Mouse (Mus musculus): Measurements from ENCODE around the gene Fars2.
"Not testable (repeated sequence)": the region's sequence is repeated elsewhere in the genome, so short reads cannot be mapped to it uniquely, and the experiment has no call there.

Gene Fars2

DNA sequence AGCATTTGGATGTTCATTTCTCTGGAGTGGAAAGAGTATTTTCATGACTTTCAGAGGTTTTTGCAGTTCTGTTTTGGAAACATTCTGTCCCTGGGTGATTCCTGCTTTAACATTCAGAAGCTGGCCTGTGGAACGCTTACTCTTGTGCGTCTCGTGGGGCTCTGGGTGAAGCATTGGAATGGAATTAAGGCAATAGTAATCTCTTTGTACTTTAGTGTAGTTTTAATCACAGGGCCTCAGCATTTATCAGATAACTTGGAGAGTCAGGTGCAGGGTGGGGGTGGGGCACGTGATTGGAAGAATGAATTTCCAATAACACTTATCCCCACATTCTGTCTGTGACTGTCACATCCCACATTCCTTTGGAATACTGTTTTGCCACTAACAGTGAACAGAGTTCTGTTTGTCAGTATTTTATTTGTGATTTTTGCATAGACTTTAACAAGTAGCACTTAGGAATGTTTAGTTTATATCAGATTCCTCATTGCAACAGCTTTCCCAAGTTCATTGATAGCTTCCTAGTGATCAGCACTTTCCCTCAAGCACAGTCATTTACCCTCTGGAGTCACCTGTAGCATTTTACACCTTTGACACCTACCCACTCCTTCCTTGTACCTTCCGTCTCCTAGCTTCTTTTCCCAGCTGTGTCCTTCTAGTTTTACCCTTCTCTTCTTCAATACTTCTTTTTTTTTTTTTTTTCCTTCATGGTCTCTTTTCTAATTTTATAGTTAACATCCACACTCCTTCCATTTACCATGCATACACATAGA is 23.2 kb downstream of the Fars2 start:
- in situ Hi-C loops (cut with MseI, MboI) = no loop called here

DNA sequence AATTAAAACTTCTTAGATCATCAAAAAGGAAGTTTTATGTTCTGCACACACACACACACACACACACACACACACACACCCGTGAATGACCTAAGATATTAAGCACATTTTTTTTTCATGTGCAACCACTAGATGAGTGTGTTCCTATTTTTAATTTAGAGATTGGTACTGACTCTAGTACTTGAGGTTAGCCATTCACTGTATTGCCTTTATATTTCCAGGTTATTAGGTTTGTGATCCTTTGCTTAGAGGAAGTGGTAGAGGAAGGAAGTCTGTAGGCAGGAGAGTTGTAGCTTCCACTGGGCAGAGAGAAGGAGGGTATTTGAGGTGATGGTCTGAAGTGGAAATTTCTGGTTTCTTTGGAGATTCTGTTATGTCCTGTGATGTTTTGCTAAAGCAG is 28.4 kb downstream of the Fars2 start:
- in situ Hi-C loops (cut with MseI, MboI) = no loop called here

DNA sequence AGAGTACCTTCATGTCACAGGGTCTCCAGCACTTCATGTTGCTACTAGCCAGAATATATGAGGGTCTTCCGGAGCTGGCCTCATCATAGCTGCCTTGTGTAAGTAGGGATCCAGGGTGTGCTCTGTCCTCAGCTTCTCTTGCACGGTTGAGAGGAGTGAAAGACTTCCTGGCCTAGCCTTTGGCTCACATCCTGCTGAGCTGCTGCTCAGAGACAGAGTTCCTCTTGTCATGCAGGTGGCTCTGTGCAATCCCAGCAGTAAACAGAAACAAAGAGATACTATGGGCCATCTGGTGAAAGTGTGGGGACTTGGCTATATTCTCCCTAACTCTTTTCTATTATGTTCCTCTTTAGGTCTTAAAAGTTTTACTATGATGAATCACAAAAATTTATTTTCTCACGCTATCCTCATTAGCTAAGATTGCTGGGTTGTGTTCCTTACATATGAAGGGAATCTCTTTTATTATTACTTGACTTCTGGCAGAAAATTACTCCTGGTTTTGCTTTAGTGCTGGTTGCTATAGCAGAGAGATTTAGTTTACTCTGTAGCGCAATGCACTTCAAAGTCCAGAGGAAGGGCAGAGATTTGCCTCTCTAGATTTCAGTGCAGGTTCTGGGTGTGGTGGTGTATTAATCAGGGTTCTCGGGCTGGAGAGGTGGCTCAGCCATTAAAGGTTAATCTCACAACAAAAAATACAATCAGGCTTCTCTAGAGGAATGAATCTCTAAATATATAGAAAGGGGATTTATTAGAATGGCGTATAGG is 32.1 kb downstream of the Fars2 start:
- in situ Hi-C loops (cut with MseI, MboI) = no loop called here

DNA sequence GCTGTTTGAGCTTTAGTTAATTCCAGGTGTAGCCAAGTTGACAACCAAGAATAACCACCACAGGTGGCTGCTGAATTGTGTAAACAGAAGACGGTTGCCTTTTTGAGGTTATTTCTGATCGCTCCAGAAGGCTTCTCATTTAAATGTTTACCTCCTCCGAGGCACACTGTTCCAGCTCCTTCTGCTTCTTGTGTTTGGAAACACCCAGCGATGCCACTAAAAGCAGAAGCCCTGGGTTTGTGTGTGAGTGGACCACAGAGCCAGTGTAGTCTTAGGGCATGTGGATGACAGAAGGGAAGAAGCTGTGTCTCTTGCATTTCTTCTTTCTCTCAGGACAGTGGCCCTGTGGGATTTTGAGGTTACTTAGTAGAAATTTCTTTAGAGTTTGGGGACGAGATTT is 33.1 kb downstream of the Fars2 start:
- in situ Hi-C loops (cut with MseI, MboI) = no loop called here

DNA sequence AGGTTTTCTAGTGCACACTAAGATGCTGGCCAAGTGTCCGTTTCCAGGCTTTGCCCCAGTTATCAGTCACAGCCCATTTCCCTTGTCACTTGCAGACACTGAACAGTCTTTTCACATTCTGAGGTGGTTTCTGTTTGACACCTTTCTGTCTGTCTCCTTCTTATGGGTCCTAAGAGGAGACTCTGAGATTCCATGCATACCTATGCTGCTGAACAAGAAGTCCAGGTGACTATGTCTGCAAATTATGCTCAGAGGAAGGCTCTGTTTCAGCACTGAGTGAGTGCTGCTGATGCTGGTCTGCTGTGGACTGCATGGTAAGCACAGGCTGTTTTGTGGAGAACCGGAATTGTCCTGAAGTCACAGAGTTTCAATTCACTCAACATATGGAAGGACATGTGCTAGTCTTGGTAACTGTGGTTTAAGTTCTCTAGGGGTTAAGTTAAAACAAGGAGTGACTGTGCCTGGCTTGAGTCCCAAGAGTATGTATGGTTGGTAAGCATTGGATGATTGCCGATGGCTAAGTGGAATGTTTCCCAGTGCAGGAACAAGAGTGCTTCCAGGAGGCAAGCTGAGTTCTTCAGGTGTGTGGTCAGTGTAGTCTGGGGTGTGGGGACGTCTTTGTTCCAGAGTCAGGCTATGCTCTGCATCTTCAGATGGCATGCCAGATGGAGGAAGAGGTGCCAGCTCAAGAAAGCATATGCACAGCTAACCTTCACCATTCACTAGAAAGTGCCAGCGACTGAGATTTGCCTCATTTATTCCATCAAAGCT is 35.7 kb downstream of the Fars2 start:
- in situ Hi-C loops (cut with MseI, MboI) = no loop called here

DNA sequence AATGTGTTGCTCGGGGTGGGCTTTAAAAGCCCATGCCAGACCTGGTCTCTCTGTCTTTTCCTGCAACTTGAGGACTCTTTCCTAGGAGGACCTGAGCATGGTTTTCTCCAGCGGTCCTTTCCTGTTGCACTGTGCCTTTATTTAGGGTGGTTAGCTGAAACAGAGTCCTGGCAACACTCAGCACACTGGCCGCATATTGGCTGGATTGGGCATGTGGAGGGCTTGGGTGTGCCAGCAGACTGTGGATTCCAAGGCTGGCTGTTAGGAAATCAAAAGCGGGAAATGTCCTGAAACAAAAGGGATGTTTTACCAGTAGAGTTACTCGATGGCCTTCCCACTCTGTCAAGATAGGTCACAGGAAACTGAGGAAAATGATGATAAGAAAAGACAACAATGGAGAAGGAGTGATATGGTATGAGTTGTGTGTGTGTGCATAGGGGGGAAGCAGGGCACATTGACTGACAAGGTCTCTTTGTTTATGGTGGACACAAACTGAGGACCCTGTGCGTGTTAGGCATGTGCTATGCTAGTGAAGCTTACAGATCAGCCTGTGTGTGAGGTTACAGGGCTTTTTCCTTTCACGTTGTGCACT is 39.2 kb downstream of the Fars2 start:
- in situ Hi-C loops (cut with MseI, MboI) = no loop called here

DNA sequence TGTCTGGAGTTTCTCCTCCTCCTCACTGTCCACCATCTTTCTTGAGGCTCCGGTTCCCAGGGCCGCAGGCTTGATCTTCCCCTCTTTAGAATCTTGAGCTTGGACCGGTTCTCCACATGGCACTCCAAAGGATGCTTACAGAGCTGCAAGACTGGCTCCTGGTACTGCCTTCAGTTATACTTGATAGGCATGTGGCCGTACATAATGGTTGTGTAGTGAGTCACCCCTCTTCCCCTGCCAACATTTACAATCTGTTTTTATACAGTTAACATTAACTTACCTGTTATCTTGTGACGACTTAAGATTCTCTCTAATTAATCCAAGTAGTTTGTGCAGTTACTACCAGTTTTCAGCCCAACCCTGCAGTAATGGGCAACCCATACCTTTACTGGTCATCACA is 46.2 kb downstream of the Fars2 start:
- in situ Hi-C loops (cut with MseI, MboI) = no loop called here

DNA sequence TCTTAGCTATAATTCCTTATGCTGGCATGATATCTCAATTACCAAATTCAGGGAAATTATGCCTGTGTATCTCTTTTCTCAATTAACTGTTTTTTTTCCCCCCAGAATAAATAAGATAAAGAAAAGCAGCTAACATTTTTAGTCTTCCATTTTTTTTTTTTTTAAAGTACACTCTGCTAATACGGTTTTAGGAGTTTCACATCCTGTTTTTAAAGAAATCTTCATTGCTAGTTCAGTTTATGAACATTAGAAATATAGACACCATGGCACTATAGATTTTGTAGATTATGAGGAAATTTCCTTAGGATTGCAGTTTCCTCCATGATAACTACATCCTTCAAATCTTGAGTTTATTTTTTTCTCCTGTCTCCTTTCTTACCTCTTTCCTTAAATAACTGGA is 46.7 kb downstream of the Fars2 start:
- in situ Hi-C loops (cut with MseI, MboI) = no loop called here

DNA sequence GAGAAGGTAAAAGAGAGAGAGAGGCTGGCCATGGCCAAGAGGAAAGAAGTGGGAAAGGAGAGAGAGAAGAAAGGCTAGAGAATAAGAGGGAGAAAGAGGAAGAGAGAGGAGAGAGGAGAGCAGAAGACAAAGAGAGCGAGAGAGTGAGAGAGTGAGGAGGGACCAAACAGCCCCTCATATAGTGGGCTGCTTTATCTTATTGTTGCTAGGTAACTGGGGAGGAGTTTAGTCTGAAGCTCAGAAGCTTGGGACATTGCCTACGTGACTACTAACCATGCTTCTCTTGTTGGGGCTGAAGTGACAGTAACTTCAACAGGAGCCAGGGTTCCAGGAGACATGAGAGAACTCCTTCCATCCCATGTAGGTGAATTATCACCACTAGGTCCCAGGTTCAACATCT is 55.8 kb downstream of the Fars2 start:
- in situ Hi-C loops (cut with MseI, MboI) = not testable (repeated sequence)

DNA sequence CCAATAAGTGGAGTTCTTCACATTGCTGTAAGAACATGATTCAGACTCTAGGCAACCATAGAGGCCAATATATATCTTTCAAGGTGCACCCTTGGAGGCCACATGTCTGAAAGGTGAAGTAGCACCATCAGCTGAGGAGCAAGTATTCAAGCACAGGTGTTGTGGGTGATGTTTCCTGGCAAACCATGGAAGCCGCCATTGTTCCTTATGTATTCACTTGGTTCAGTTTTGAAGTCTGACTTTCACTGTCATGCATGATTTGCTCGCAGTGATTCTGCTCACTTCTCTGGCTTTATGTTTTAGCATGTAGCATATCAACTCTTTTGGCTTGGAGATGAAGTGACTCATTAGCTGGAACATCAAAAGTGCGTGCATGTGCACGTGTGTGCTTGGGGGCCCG is 56.9 kb downstream of the Fars2 start:
- in situ Hi-C loops (cut with MseI, MboI) = no loop called here

DNA sequence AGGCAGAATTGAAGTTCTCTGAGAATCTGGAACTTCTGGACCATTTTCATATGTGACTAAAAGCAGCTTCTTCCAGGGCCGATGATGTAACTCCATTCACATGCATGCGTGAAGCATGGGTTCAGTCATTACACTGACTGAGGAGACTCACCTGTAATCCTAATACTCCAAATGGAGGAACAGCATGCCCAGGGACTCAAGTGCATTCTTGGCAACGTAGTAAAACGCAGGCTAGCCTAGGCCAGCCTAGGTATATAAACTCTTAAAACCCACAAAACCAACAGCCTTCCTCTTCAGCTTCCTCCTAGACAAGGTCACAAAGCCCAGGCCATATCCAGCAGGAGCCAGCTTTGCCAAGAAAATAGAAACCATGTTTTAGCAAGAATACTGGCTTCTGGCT is 57.6 kb downstream of the Fars2 start:
- in situ Hi-C loops (cut with MseI, MboI) = no loop called here

DNA sequence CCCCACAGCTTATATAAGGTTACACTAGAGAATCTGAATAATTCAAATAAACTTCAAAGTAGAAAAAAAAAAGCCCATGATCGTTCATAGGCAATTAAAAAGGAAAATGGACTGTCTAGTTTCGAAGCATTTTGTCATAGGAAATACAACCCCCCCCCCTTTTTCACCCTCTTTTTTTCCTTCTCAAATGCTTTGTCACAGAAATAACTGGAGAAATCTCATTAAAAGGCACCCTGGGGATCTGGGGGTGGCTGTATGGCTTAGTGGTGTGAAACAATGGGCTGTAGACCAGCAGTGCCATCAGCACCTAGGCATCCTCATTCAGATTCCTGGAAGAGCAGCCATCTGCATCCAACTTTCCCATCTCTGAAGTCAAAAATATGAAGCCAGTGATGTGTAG is 64.0 kb downstream of the Fars2 start:
- in situ Hi-C loops (cut with MseI, MboI) = no loop called here

DNA sequence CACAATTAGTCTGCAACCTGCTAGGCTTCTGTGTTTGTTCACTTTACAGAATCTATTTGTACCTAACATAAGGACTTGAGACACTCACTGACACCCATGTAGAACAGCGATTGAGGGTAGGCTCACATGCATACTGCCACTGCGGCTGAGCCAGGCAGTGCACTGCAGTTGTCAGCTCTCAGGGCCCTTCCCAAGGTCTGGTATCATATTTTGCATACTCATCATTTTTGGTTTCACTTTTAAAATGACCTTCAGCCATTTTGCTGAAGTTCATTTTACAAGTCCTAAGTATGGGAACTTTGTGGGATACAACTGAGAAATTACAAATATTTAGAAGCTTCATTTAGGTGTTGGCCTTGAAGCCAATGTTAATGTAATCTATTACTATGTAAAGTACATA is 73.4 kb downstream of the Fars2 start:
- in situ Hi-C loops (cut with MseI, MboI) = no loop called here

DNA sequence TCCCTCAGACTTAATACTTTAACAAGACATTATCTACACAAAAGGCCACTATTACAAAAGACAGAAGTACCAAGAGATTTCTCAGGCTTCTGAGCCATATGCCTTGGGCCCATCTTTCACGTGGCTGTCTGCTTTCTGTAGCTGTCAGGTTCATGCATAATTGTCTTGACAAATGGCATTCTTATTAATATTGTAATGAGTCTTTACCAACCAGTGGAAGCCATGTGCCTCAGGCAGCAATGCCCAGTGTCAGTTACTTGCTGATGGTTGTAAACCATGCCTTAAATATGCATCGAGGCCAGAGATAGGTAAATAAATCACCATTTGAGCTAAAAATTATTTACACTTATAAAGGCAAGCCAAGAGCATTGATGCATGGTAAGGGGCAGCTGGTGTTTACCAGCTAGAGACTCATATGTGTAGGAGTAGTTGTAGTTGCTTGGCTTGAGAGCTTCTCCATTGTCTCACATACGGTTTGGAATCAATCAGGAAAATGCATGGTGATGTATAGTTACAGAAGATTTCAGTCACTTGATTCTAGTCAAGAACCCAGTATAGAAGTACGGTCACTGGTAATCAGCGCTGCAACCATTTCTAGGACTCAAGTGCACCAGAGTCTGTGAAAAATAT is 76.4 kb downstream of the Fars2 start:
- in situ Hi-C loops (cut with MseI, MboI) = no loop called here

DNA sequence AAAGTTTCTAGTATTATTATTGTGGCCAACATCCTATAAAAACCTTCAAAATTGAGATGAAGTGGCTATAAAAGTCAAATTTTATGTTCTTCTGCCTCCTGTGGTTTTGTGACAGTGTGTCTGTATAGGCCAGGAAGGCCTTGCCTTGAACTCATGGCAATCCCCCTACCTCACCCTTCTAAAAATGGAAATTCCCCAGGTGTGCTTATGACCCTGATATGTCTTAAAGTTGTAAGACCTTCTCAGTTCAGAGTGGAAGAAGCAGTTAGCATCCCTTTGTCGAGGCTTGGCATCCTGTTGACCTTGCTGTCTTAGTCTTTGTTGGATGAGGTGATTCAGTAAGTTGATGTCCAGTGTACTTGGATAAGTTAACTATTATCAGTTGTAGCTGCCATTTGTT is 82.1 kb downstream of the Fars2 start:
- in situ Hi-C loops (cut with MseI, MboI) = no loop called here

DNA sequence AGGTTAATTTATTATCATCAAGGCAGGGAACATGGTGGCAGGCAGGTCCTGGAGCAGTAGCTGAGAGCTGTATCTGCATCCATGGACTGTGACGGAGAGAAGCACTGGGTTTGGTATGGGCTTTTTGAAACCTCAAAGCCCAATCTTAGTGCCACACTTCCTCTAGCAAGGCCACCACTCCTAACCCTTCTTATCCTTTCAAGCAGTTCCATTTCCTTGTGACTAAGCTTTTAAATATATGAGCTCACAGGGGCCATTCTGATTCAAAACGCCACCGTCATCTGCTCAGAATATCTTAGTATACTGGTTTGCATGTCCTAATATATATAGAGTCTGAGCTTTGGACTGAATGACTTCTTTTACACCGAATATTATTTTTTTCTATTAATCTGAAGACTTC is 83.2 kb downstream of the Fars2 start:
- in situ Hi-C loops (cut with MseI, MboI) = no loop called here

DNA sequence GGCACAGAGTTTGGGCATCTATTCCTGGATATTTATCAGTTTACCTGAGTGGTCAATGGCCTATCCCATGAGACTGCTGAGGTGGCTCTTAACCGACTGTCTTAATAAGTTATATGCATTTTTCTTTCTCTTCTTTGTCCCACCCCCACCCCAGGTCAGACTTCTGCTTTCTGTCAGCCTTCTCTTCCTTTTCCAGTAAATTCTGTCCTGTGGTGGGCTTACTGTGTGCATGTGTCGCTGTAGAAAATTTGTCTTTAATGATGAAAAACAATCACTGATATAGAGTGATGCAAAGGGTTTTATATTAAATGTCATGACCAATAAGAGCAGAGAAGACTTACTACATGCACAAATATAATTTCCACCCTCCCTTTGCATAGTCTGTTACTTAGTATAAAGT is 85.3 kb downstream of the Fars2 start:
- in situ Hi-C loops (cut with MseI, MboI) = no loop called here

DNA sequence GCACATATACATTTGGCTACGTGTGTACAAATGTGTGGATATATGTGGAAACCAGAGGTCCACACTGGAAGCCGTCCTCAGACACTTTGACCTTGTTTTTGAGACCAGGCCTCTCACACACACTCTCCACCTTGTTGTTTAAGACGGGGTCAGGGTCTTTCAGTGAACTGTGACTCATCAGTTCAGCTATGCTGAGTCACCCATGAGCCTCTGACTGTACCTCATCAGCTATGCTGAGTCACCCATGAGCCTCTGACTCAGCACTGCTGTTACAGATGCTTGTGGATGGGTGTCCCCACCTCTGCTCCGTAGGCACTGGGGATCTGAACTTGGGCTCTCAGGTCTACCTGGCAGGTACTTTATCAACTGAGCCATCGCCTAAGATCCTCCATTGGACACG is 85.8 kb downstream of the Fars2 start:
- in situ Hi-C loops (cut with MseI, MboI) = no loop called here

DNA sequence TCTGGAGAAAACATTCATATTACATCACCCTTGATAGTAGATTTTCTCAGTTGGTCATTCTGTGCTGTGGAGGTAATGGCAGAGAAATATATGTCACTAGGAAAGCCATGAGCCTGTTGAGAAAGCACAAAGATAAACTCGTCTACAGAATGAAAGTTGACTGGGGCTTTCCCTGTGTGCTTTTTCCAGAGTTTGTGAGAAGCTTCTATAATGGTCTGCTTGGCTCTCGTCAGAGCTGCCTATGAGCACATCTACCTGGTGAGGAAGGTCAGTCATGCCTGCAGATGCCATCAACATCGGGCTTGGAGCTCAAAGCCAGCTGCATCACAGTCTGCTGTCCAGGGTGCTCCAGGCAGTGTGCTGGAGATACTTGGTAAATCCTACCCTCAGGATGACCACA is 87.1 kb downstream of the Fars2 start:
- in situ Hi-C loops (cut with MseI, MboI) = no loop called here

DNA sequence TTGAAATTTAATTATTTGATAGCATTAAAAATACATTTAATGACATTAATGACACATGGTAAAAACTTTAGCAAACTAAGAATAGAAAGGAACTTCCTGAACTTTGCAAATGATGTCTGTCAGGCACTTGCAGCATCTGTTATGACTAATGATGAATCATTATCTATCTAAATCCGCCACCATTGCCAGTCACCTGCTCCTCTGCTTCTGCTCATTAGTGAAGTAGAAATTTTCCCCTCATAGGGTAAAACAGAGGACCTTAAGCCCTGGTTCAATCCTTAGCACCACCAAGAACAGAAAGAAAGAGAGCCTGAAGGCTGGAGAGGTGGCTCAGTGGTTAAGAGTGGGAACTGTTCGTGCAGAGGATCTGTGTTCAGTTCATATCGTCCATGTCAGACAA is 93.8 kb downstream of the Fars2 start:
- in situ Hi-C loops (cut with MseI, MboI) = no loop called here

DNA sequence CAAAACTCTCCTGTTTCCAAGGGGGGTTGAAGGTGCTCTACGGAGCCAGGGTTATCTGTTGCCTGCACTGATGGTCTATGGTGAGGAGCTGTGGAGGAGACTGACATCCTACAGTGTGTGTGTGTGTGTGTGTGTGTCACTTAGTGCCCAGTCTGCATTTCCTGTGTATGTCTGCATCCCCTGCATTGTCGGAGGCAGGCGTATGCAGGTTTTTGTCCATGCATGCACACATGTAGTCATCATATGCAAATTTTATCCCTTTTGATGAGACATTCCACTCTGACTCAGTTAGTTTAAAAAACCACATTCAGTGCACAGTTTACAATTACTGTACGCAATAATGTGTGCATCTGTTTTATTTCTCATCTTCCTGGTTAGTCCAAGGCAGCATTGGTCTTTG is 96.8 kb downstream of the Fars2 start:
- in situ Hi-C loops (cut with MseI, MboI) = no loop called here

DNA sequence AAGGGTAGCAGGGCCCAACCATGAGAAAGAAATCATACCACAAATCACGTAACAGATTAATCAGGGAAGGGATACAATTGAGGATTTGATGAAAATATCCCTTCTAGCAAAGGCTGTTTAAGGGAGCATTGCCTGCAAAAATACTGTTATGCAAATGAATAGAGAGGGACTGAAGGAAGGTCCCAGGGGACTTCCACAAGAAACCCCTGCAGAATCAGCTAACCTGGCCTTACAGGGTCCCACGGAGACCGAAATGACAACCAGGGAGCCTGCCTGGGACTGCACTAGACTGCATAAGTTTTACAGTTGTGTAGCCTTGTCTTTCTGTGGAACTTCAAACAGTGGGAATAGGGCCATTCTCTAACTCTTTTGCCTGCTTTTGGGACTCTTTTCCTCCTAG is 98.8 kb downstream of the Fars2 start:
- in situ Hi-C loops (cut with MseI, MboI) = no loop called here
